Mouse (Mus musculus): Measurements from ENCODE around the gene Cd24a.

- no peak for TF ChIP-seq POLR2A (IDR thresholded peaks at IDR 0.05; ENCODE audit: low read depth, low read length)
- no peak for TF ChIP-seq CTCF (IDR thresholded peaks at IDR 0.05; ENCODE audit: extremely low read depth, insufficient read depth, insufficient read length, insufficient replicate concordance)
Observed at GRCm38 (mm10) chr10:43629857-43630256, 51.8 kb downstream of the Cd24a start.
